Mouse (Mus musculus): ENCODE measurements around the gene Myl7. TPM values are rescaled to one million over a fixed set of nuclear protein-coding genes. Genes with fewer than 3 reads are reported as not detected.

Myl7 gene
- polyA plus RNA-seq, 1 experiment from 2014 or later, result 1.7 TPM

GRCm38 (mm10) chr11:5859883-5860550 lies 38.6 kb downstream of the Myl7 start:
- no peak overlapping the region for H3K4me3 ChIP-seq
- ATAC-seq (ENCODE audit: low FRiP score), result no peak

GRCm38 (mm10) chr11:5858723-5859122 lies 39.9 kb downstream of the Myl7 start:
- Histone ChIP-seq H3K4me3 (no peak overlapping the region), H3K27ac (no peak overlapping the region), H3K9me3 (replicated peaks) (no peaks in the 10 kb centered on the region), H3K4me1 (peaks cover 23% of the 10 kb centered on the region), H3K9ac (no peak overlapping the region), H3K27me3 (peaks cover 41% of the 10 kb centered on the region), H3K4me2 (replicated peaks) (no peak overlapping the region), H3K36me3 (no peaks in the 10 kb centered on the region)
- WGBS, result 86% methylated on average over 1 of the region's 1 CpGs
- no peak for ATAC-seq (ENCODE audit: low FRiP score)

More at GRCm38 (mm10) chr11:5859883-5860550, 38.6 kb downstream of the Myl7 start:
- H3K9ac ChIP-seq, result no peak overlapping the region
- H3K27ac ChIP-seq, result no peak overlapping the region
- peaks cover 47% of the 10 kb centered on the region for H3K27me3 ChIP-seq
- H3K36me3 ChIP-seq, result no peaks in the 10 kb centered on the region
- H3K9me3 ChIP-seq (replicated peaks), result no peaks in the 10 kb centered on the region
- peaks cover 23% of the 10 kb centered on the region for H3K4me1 ChIP-seq
- no peak overlapping the region for H3K4me2 ChIP-seq (replicated peaks)
- WGBS, result 85% methylated on average over 13 of the region's 13 CpGs

DNA sequence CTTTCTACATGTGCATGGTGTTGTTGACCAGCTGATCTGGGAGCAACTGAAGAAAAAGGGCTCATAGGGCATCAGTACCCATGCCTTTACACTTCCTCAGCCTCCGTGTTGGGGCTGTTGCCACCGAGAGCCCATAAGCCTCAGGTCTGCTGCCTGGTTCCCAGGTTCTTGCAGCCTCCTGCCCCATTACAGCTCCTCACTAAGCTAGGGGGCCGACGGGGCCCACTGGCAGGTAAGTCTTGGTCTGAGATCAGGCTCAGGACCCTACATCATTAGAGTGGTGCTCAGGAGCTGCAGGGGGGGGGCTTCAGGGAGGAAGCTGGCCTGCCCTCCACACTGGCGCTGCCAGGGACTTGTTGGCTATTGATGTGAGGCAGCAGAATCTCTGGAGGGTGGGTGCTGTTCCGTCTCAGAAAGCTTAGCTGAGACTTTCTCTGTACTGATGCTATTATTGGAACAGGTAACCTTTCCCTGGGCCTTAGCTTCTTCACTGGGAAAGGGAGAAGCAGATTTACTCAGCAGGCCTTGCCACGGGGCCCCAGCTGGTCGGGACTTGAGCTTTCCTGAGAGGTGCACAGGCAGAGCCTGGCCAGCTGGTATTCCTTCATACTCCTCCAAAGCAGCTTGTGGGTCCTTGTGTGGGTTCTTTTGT lies 42.0 kb downstream of the Myl7 start:
- ATAC-seq (ENCODE audit: low FRiP score), result no peak
- no peaks in the 10 kb centered on the region for H3K9me3 ChIP-seq (replicated peaks)
- H3K4me3 ChIP-seq, result no peak overlapping the region
- 74% methylated on average over 8 of the region's 8 CpGs for WGBS
- no peak overlapping the region for H3K9ac ChIP-seq
- H3K27ac ChIP-seq, result no peak overlapping the region
- H3K4me1 ChIP-seq, result peaks cover 9% of the 10 kb centered on the region
- H3K27me3 ChIP-seq, result peaks cover 20% of the 10 kb centered on the region
- H3K4me2 ChIP-seq (replicated peaks), result no peak overlapping the region
- H3K36me3 ChIP-seq, result no peaks in the 10 kb centered on the region

DNA sequence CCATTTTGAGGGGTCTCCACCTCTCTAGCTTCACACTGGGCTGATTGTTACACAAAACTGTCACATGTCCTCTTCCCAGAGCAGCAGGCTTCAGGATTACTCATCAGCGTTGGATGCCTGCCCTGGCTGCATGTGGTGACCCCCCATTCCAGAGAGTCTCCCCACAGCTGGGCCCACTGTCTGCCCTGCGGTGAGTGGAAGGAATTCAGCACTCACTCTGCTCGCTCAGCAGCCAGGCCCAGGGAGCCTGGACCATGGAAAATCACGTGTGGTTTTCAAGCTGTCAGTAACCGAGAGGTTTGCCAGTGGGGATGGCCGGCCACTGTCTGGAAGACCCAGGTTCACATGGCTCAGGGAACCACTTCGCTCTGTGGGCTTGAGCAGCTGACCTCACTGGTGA lies 42.7 kb downstream of the Myl7 start:
- WGBS, result 39% methylated on average over 7 of the region's 7 CpGs
- no peak overlapping the region for H3K27ac ChIP-seq
- no peak for ATAC-seq (ENCODE audit: low FRiP score)
- no peaks in the 10 kb centered on the region for H3K9me3 ChIP-seq (replicated peaks)
- H3K4me2 ChIP-seq (replicated peaks), result no peak overlapping the region
- H3K27me3 ChIP-seq, result peaks cover 13% of the 10 kb centered on the region
- H3K36me3 ChIP-seq, result no peaks in the 10 kb centered on the region
- no peak overlapping the region for H3K4me3 ChIP-seq
- peaks cover 4% of the 10 kb centered on the region; the same call in 1 of the 2 replicates for H3K4me1 ChIP-seq
- H3K9ac ChIP-seq, result no peak overlapping the region

DNA sequence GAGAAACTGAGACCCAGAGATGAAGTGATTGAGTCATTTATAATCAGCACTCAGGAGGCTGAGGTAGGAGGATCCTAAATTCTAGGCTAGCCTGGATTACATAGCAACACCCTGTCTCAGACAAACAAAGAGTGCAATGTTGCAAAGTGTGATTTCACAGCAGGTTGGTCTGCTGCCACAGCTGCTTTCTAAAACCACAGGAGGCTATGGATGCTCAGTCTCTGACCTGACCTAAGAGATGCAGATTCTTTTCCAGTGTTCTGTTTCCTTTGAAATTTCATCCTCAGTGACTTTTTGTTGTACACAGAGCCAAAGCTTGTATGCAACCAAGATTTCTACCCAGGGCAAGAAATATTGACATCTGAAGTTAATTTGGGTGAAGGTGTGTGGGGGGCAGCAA lies 43.1 kb downstream of the Myl7 start:
- H3K9me3 ChIP-seq (replicated peaks), result no peaks in the 10 kb centered on the region
- no peak overlapping the region for H3K4me2 ChIP-seq (replicated peaks)
- H3K36me3 ChIP-seq, result no peaks in the 10 kb centered on the region
- no peak for ATAC-seq (ENCODE audit: low FRiP score)
- peaks cover 9% of the 10 kb centered on the region for H3K27me3 ChIP-seq
- peaks cover 4% of the 10 kb centered on the region; the same call in 1 of the 2 replicates for H3K4me1 ChIP-seq
- H3K9ac ChIP-seq, result no peak overlapping the region
- H3K27ac ChIP-seq, result no peak overlapping the region
- H3K4me3 ChIP-seq, result no peak overlapping the region

DNA sequence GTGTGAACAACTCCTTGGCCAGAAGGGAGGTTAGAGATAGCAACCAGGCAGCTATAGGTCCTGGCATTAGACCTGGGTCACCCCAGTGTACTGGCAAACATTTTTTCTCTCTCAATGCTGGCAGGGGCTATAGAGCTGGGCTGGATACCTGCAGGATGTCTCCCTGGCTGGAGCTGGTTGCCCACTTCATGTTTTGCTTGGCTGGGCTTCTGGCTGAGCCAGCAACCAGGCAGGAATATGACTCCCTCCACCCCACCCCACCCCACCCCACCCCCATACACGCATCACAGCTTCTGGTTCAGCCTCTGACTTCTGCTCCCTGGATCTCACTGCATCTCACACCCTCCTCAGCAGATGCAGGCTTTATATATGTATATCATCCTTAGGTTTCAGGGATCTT lies 46.3 kb downstream of the Myl7 start:
- H3K4me1 ChIP-seq, result peaks cover 12% of the 10 kb centered on the region
- no peak overlapping the region for H3K4me2 ChIP-seq (replicated peaks)
- H3K27me3 ChIP-seq, result no peaks in the 10 kb centered on the region
- WGBS, result 56% methylated on average over 1 of the region's 1 CpGs
- no peak overlapping the region for H3K27ac ChIP-seq
- ATAC-seq (ENCODE audit: low FRiP score), result no peak
- no peaks in the 10 kb centered on the region for H3K9me3 ChIP-seq (replicated peaks)
- H3K9ac ChIP-seq, result no peak overlapping the region
- H3K36me3 ChIP-seq, result no peaks in the 10 kb centered on the region
- H3K4me3 ChIP-seq, result no peak overlapping the region

DNA sequence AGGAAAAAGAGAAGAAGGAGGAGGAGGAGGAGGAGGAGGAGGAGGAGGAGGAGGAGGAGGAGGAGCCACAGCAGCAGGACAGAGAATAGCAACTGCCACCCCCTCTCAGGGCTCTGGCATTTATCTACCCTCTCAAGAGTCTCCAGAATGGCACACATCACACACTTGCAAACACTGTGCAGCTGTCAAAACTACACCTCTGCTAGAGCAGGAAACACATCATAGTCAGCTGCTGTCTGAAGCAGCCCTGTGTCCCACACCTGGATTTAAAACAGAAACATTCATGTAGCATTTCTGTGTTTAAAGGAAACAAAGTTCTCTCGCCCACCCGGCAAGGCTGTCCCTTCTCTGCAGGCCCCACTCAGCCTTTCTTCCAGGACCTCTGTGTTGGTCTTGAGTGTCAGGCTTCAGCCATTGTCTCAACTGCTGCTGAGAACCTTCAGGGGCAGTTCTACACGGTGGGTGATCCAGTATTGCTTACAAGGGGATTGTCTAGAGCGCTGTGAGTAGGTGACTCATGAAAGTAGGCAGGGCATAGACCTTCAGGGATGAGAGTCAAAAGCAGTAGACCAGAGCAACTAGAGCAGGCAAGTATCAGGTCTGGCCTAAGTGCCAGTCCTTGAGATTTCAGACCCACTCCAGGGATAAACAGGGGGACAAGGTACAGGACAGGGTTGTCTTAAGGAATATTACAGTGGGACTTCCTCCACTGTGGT lies 47.4 kb downstream of the Myl7 start:
- Histone ChIP-seq H3K4me2 (replicated peaks) (no peak overlapping the region), H3K9ac (no peak overlapping the region), H3K4me1 (peaks cover 12% of the 10 kb centered on the region), H3K27ac (no peak overlapping the region), H3K27me3 (no peaks in the 10 kb centered on the region), H3K9me3 (replicated peaks) (no peaks in the 10 kb centered on the region), H3K36me3 (no peaks in the 10 kb centered on the region), H3K4me3 (no peak overlapping the region)
- ATAC-seq (ENCODE audit: low FRiP score), result no peak
- whole genome bisulfite sequencing, result 54% methylated on average over 4 of the region's 4 CpGs

DNA sequence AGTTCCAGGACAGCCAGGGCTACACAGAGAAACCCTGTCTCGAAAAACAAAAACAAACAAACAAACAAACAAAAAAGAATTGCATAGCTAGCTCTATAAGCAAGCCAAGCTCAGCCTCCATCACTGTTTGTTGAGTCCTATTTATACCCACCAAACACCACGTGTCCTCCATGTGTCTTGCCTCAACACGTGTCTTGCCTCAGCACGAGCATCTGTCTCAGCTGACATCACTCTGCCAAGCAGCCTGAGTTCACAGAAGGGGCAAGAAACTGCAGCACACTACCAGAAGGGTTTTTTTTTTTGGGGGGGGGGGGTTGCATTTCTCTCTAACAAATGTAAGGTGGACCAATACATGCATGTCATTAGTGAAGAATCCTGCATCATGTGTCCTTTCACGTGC lies 48.1 kb downstream of the Myl7 start:
- 74% methylated on average over 5 of the region's 5 CpGs for WGBS
- H3K9me3 ChIP-seq (replicated peaks), result no peaks in the 10 kb centered on the region
- H3K36me3 ChIP-seq, result no peaks in the 10 kb centered on the region
- no peak overlapping the region for H3K27ac ChIP-seq
- H3K4me3 ChIP-seq, result no peak overlapping the region
- no peak overlapping the region for H3K9ac ChIP-seq
- no peak overlapping the region for H3K4me2 ChIP-seq (replicated peaks)
- no peak for ATAC-seq (ENCODE audit: low FRiP score)
- H3K4me1 ChIP-seq, result peaks cover 8% of the 10 kb centered on the region
- no peaks in the 10 kb centered on the region for H3K27me3 ChIP-seq

- no peaks in the 10 kb centered on the region for H3K36me3 ChIP-seq
- no peak overlapping the region for H3K4me3 ChIP-seq
- peaks cover 8% of the 10 kb centered on the region for H3K4me1 ChIP-seq
- H3K9me3 ChIP-seq (replicated peaks), result no peaks in the 10 kb centered on the region
- no peak for ATAC-seq (ENCODE audit: low FRiP score)
- no peak overlapping the region for H3K27ac ChIP-seq
- H3K4me2 ChIP-seq (replicated peaks), result no peak overlapping the region
- no peaks in the 10 kb centered on the region for H3K27me3 ChIP-seq
- 79% methylated on average over 2 of the region's 2 CpGs for WGBS
- no peak overlapping the region for H3K9ac ChIP-seq
These were observed 49.3 kb downstream of the Myl7 start for GRCm38 (mm10) chr11:5849316-5849715.

DNA sequence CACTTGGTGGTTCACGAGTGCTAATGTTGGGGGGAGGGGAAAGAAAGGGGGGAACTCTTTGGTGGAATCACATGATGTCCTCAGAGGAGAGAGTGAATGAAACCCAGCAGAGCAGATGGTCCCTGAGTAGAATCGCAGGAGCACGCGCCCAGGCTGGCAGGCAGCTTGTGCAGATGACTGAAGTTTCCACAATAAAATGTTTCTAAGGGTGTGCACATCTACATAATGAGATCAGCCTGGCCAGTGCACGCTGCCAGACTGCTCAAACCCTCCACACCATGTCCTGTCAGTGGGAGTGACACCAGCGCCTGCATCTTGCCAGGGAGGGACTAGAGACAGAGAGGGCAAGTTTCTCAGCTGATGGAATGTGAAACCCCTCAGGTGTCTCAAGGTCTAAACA lies 49.8 kb downstream of the Myl7 start:
- H3K9ac ChIP-seq, result no peak overlapping the region
- WGBS, result 57% methylated on average over 6 of the region's 6 CpGs
- H3K4me3 ChIP-seq, result no peak overlapping the region
- no peaks in the 10 kb centered on the region for H3K9me3 ChIP-seq (replicated peaks)
- no peaks in the 10 kb centered on the region for H3K27me3 ChIP-seq
- no peak for ATAC-seq (ENCODE audit: low FRiP score)
- peaks cover 8% of the 10 kb centered on the region for H3K4me1 ChIP-seq
- no peaks in the 10 kb centered on the region for H3K36me3 ChIP-seq
- H3K4me2 ChIP-seq (replicated peaks), result no peak overlapping the region
- H3K27ac ChIP-seq, result no peak overlapping the region

- Histone ChIP-seq H3K4me2 (replicated peaks) (no peak overlapping the region), H3K36me3 (no peaks in the 10 kb centered on the region), H3K27ac (no peak overlapping the region), H3K4me1 (peaks cover 8% of the 10 kb centered on the region), H3K27me3 (no peaks in the 10 kb centered on the region), H3K9ac (no peak overlapping the region), H3K4me3 (no peak overlapping the region), H3K9me3 (replicated peaks) (no peaks in the 10 kb centered on the region)
- ATAC-seq (ENCODE audit: low FRiP score), result no peak
- WGBS, result 70% methylated on average over 7 of the region's 7 CpGs
These were observed 51.8 kb downstream of the Myl7 start for GRCm38 (mm10) chr11:5846639-5847345.

All from hindbrain, embryonic 12.5 days (tissue).